Mouse (Mus musculus) kidney, adult 2 months (tissue): Measurements from ENCODE around the gene Med12l. TPM values are rescaled to one million over a fixed set of nuclear protein-coding genes. Genes with fewer than 3 reads are reported as not detected.
"Not testable (repeated sequence)": the region's sequence is repeated elsewhere in the genome, so short reads cannot be mapped to it uniquely, and the experiment has no call there.

ENCODE experiments used
- DNase-seq: peaks from one replicate; pipeline ENCODE4 v3.0.0; 2021
- H3K27ac ChIP-seq: fragments of 200-500 bp; 2 replicates; pipeline ENCODE4 v1.5.1; 2012; ENCODE audit warnings: low read depth, low read length, control low read depth, inconsistent platforms; ENCODE audit not compliant: insufficient read depth
- H3K27me3 ChIP-seq: fragments of 200-500 bp; replicated peaks from 2 replicates; pipeline ENCODE4 v1.6.1; 2012; ENCODE audit warnings: mild to moderate bottlenecking, moderate library complexity, low read length, inconsistent platforms; ENCODE audit not compliant: control insufficient read depth, insufficient read depth
- H3K36me3 ChIP-seq: fragments of 200-500 bp; 2 replicates; pipeline ENCODE4 v1.6.1; 2012; ENCODE audit warnings: mild to moderate bottlenecking, moderate library complexity, low read length, inconsistent platforms; ENCODE audit not compliant: control insufficient read depth, insufficient read depth
- H3K4me1 ChIP-seq: fragments of 200-500 bp; 2 replicates; pipeline ENCODE4 v1.6.1; 2011; ENCODE audit warnings: low read length; ENCODE audit not compliant: control insufficient read depth, insufficient read depth
- H3K4me3 ChIP-seq: fragments of 200-500 bp; 2 replicates; pipeline ENCODE4 v1.5.1; 2011; ENCODE audit warnings: mild to moderate bottlenecking, low read depth, low read length, control low read depth; ENCODE audit not compliant: insufficient read depth
- CTCF ChIP-seq: fragments of 200-500 bp; conservative IDR thresholded peaks from 2 replicates; pipeline ENCODE4 v1.5.1; 2011; ENCODE audit warnings: low read depth, mild to moderate bottlenecking, control low read depth, low read length, moderate library complexity, mixed read lengths; ENCODE audit not compliant: insufficient read depth, insufficient read length
- POLR2A ChIP-seq: fragments of 200-500 bp; IDR thresholded peaks from one replicate; pipeline ENCODE4 v1.6.1; 2011; ENCODE audit warnings: low read depth, low read length, control low read depth
- WGBS: fragments of 180-500 bp; shearing (Covaris S2); methylation state at CpG from one replicate; pipeline ENCODE4 v1.1.7; 2018; 5-methylcytosine and 5-hydroxymethylcytosine counted together
- polyA plus RNA-seq: library from polyadenylated mRNA; depleted of rRNA; stranded (reverse); fragments of >200 nt; gene quantifications from 2 replicates; pipeline ENCODE4 v1.2.3, GENCODE M21; 2012

Med12l gene
- polyA plus RNA-seq, 1 experiment, result 0.64 TPM

GRCm38 (mm10) chr3:59101218-59101986 lies 95.8 kb downstream of the Med12l start, which contains the start of gene Gpr171:
Gene Gpr171, minus strand, starts transcription at chr3:59101821.
- no peak within 1 kb of the TSS for H3K4me3 ChIP-seq
- WGBS, result 65% methylated on average over 6 of the region's 6 CpGs
- TF ChIP-seq CTCF (no peak), POLR2A (no peak)

DNA sequence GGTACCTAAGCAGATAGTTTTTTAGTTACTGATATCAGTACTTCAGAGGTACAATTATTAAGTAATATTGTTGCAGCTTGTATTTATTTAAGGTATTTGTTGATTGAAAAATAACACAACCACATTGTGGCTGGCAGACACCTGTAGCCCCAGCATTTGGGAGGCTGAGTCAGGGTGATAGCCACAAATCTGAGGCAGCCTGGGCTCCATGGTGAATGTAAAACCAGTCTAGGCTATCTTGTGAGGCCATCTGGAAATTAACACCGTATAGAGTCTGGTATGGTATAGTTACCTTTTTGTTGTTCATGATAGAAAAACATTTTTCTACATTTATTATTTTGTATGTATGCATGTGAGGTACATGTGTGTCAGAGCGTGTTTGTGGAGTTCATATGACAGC lies 96.5 kb downstream of the Med12l start:
- H3K4me3 ChIP-seq, result no peak overlapping the region
- H3K27ac ChIP-seq, result no peak overlapping the region
- no peaks in the 10 kb centered on the region for H3K27me3 ChIP-seq
- no peaks in the 10 kb centered on the region for H3K4me1 ChIP-seq
- WGBS, result 92% methylated on average over 2 of the region's 2 CpGs
- TF ChIP-seq CTCF (no peak), POLR2A (no peak)
- DNase-seq, result no peak
- no peaks in the 10 kb centered on the region for H3K36me3 ChIP-seq

More at GRCm38 (mm10) chr3:59101218-59101986, 95.8 kb downstream of the Med12l start, which contains the start of gene Gpr171:
- DNase-seq, result no peak
- Histone ChIP-seq H3K4me1 (no peaks in the 10 kb centered on the region), H3K36me3 (no peaks in the 10 kb centered on the region), H3K27me3 (no peaks in the 10 kb centered on the region), H3K27ac (no peak within 1 kb of the TSS)

DNA sequence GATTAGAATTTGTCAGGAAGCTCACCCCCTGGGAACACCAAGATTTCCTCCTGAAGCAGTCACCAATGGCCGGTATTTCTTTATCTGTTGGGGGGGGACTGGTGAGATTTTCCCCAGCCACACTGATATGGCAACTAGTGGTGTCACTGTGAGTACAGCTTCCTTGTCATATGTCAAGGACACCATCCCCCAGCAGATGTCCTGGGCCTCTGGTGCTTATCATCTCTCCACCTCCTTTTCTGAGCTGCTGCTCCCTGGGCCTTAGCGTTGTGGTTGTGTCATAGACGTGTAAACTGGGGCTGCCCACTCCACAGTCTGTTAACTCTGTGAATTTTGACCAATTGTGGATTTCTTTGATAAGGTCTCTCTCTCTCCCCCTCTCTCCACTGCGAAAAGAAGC lies 98.8 kb downstream of the Med12l start:
- 81% methylated on average over 4 of the region's 4 CpGs for WGBS
- DNase-seq, result no peak
- no peaks in the 10 kb centered on the region for H3K27me3 ChIP-seq
- TF ChIP-seq CTCF (no peak), POLR2A (no peak)
- H3K4me3 ChIP-seq, result no peak overlapping the region
- no peaks in the 10 kb centered on the region for H3K4me1 ChIP-seq
- H3K27ac ChIP-seq, result no peak overlapping the region
- no peaks in the 10 kb centered on the region for H3K36me3 ChIP-seq

GRCm38 (mm10) chr3:59107439-59107838 lies 101.8 kb downstream of the Med12l start:
- no peak for TF ChIP-seq POLR2A
- no peak for TF ChIP-seq CTCF
- WGBS, result 95% methylated on average over 4 of the region's 4 CpGs
- H3K27ac ChIP-seq, result no peak overlapping the region
- H3K4me1 ChIP-seq, result no peaks in the 10 kb centered on the region
- H3K36me3 ChIP-seq, result no peaks in the 10 kb centered on the region
- no peaks in the 10 kb centered on the region for H3K27me3 ChIP-seq
- H3K4me3 ChIP-seq, result no peak overlapping the region
- no peak for DNase-seq

GRCm38 (mm10) chr3:59109834-59110233 lies 104.2 kb downstream of the Med12l start:
- WGBS, result 94% methylated on average over 3 of the region's 3 CpGs
- not testable (repeated sequence) for H3K4me3 ChIP-seq, H3K27me3 ChIP-seq, H3K4me1 ChIP-seq, DNase-seq, H3K27ac ChIP-seq, H3K36me3 ChIP-seq

- no peaks in the 10 kb centered on the region for H3K27me3 ChIP-seq
- H3K4me3 ChIP-seq, result no peak overlapping the region
- H3K36me3 ChIP-seq, result no peaks in the 10 kb centered on the region
- TF ChIP-seq POLR2A (no peak), CTCF (no peak)
- no peak for DNase-seq
- 63% methylated on average over 3 of the region's 3 CpGs for WGBS
- H3K27ac ChIP-seq, result no peak overlapping the region
- no peaks in the 10 kb centered on the region for H3K4me1 ChIP-seq
These were observed 106.3 kb downstream of the Med12l start for GRCm38 (mm10) chr3:59111944-59112343.

GRCm38 (mm10) chr3:59113291-59113690 lies 107.7 kb downstream of the Med12l start:
- H3K27ac ChIP-seq, H3K36me3 ChIP-seq, H3K27me3 ChIP-seq, H3K4me1 ChIP-seq, H3K4me3 ChIP-seq, DNase-seq: not testable (repeated sequence)
- 98% methylated on average over 4 of the region's 4 CpGs for WGBS

DNA sequence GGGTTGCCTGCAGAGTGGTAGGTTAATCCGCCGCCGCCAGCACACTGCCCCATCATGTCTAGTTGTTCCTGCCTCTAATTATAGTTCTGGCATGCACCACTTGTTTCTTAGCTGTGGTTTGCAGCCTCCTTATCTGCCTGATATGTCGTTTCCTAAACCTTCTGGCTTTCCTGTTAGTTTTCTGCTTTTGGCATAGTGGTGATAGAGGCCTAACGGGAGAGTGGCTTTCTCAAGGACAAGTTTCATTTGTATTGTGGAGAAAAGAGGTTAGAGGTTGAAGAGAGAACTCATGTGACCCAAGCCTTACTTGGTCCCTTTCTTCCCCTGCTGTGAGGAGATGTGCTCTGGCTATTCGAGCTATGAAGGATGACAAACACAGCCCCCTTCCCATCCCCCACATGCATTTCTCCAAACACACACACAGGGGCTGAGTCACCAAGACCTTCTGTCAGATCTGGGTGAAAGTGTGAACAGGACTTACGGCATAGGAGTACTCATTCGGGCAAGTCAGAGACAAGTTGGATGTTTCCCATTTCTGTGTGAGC lies 108.4 kb downstream of the Med12l start:
- 70% methylated on average over 8 of the region's 8 CpGs for WGBS
- no peaks in the 10 kb centered on the region for H3K36me3 ChIP-seq
- TF ChIP-seq CTCF (no peak), POLR2A (no peak)

More for the DNA sequence above, 108.4 kb downstream of the Med12l start:
- H3K4me1 ChIP-seq, result no peaks in the 10 kb centered on the region
- no peak overlapping the region for H3K4me3 ChIP-seq
- no peaks in the 10 kb centered on the region for H3K27me3 ChIP-seq
- no peak for DNase-seq
- no peak overlapping the region for H3K27ac ChIP-seq
